Mouse (Mus musculus) ES-E14 (cell line): Measurements from ENCODE around the gene Lrrc55. TPM values are rescaled to one million over a fixed set of nuclear protein-coding genes. Genes with fewer than 3 reads are reported as not detected.
"Not testable (repeated sequence)": the region's sequence is repeated elsewhere in the genome, so short reads cannot be mapped to it uniquely, and the experiment has no call there.

ENCODE experiments used
- DNase-seq: peaks from one replicate; pipeline ENCODE4 v3.0.0-alpha.2; 2013; ENCODE audit warnings: low read depth, low spot score
- H3K27ac ChIP-seq: 2 replicates; pipeline ENCODE4 v1.5.1; 2012; ENCODE audit warnings: low read depth, mild to moderate bottlenecking, low read length, moderate library complexity, mixed read lengths; ENCODE audit not compliant: poor library complexity, insufficient read depth, severe bottlenecking
- H3K36me3 ChIP-seq: 2 replicates; pipeline ENCODE4 v1.6.1; 2012; ENCODE audit warnings: mild to moderate bottlenecking, low read length, moderate library complexity, mixed read lengths; ENCODE audit not compliant: control insufficient read depth, poor library complexity, insufficient read depth, severe bottlenecking
- H3K4me1 ChIP-seq, 2 experiments: fragments of 150-350 bp in 1 of 2; sonication (generic) in 1 of 2; 2 replicates each; pipeline ENCODE4 v1.6.1; 2012; ENCODE audit warnings: low read length in 2 of 2, mild to moderate bottlenecking in 1 of 2, mixed read lengths in 1 of 2; ENCODE audit not compliant: control insufficient read depth in 2 of 2, insufficient read depth in 2 of 2, poor library complexity in 1 of 2
- H3K4me3 ChIP-seq, 2 experiments: fragments of 150-350 bp in 1 of 2; sonication (generic) in 1 of 2; 2 replicates each; pipeline ENCODE4 v1.5.1; 2012; ENCODE audit warnings: low read length in 2 of 2, low read depth in 1 of 2, mild to moderate bottlenecking in 1 of 2, mixed read lengths in 1 of 2; ENCODE audit not compliant: insufficient read depth in 1 of 2, poor library complexity in 1 of 2, severe bottlenecking in 1 of 2
- H3K9ac ChIP-seq: 2 replicates; pipeline ENCODE4 v1.6.1; 2012; ENCODE audit warnings: low read depth, mild to moderate bottlenecking, low read length, mixed read lengths; ENCODE audit not compliant: poor library complexity, insufficient read depth, severe bottlenecking
- H3K9me3 ChIP-seq: fragments of 150-350 bp; sonication (generic); 2 replicates; pipeline ENCODE4 v1.6.1; 2012; ENCODE audit warnings: low read depth, mild to moderate bottlenecking, low read length; ENCODE audit not compliant: control insufficient read depth, insufficient read depth
- CHD2 ChIP-seq: IDR thresholded peaks from 2 replicates; pipeline ENCODE4 v1.6.1; 2014; ENCODE audit warnings: mild to moderate bottlenecking, low read depth, low read length, inconsistent platforms
- HCFC1 ChIP-seq: IDR thresholded peaks from 2 replicates; pipeline ENCODE4 v1.6.1; 2012; ENCODE audit warnings: low read length, inconsistent platforms, borderline replicate concordance; ENCODE audit not compliant: insufficient read depth
- MAFK ChIP-seq: IDR thresholded peaks from 2 replicates; pipeline ENCODE4 v1.6.1; 2014; ENCODE audit warnings: mild to moderate bottlenecking, low read depth, low read length, inconsistent platforms; ENCODE audit not compliant: insufficient read depth
- ZC3H11A ChIP-seq: IDR thresholded peaks from 2 replicates; pipeline ENCODE4 v1.6.1; 2012; ENCODE audit warnings: low read depth, mild to moderate bottlenecking, inconsistent platforms, low read length, borderline replicate concordance
- ZNF384 ChIP-seq: IDR thresholded peaks from 2 replicates; pipeline ENCODE4 v1.6.1; 2012; ENCODE audit warnings: low read depth, low read length, inconsistent platforms
- in situ Hi-C, 2 experiments: fragments of 600-800 bp; cut with MboI; formaldehyde crosslinking; loops; one replicate each; pipeline ENCODE4 v1.15.1; 2025; ENCODE audit warnings: low sequenced_read_pairs in 2 of 2, inconsistent platforms in 1 of 2; ENCODE audit not compliant: unreplicated experiment in 2 of 2
- total RNA-seq: library from RNA; depleted of rRNA; stranded (reverse); fragments of 300-350 nt; gene quantifications from 2 replicates; pipeline ENCODE4 v1.2.3, GENCODE M21; 2012; rRNA removed

Gene Lrrc55
- 0.05 and 0.36 TPM in 2 replicates for total RNA-seq

DNA sequence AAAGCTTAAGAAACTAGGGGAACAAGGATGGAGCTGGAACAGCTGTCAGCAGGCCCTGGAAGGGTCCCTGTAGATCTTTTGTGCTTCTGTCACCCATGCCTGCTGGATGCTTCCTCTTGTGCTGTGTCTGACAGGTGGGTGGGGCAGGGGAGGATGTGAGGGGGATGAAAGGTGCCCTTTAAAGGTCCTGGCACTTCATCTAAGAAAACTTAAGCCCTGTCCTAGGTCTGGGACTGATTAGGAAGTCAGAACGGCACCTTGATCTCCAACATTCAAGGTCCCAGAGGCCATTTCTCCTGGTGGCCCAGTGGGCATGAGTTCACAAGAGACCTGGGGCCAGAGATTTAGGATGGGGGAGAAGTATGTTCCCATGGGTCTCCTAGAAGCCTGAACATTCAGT is at the start of gene Lrrc55:
Gene Lrrc55, minus strand, starts transcription at position 297 of the 400 bp plus-strand sequence.
- Histone ChIP-seq H3K4me3 (no peak within 1 kb of the TSS), H3K9ac (no peak within 1 kb of the TSS), H3K36me3 (no peaks in the 10 kb centered on the region), H3K9me3 (no peaks in the 10 kb centered on the region), H3K4me1 (no peaks in the 10 kb centered on the region), H3K27ac (no peak within 1 kb of the TSS)
- in situ Hi-C loops: no loop called here
- TF ChIP-seq HCFC1 (no peak), MAFK (no peak), ZC3H11A (no peak), ZNF384 (no peak), CHD2 (no peak)
- no peak for DNase-seq

DNA sequence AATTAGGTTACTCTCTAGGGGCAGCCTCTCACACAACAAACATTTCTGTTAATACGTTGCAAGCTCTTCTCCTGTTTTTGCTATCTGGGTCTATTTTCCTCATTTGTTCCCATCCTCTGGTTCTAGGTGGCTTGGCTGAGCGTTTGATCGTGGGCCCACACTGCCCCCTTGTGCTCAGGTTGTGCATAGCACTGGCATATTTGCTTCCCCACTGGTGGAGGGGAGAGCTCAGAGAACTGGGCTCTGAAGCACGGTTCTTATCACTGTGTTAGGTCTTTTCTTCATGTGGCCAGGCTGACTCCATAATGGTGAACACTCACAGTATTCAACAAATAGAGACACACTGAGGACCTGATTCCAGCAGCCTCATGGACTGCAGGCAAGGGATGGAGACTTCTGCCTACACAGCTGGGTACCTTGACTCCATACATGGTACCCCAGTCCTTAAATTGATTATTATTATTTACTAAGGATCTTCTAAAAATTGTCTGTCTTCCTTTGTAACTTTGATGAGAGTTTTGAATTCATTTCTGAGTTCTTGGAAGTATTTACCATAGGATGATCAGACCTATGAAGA is 49.6 kb upstream of the Lrrc55 start:
- H3K9ac ChIP-seq: no peak overlapping the region
- peak; percentile 43 for DNase-seq
- no peak overlapping the region for H3K27ac ChIP-seq
- TF ChIP-seq CHD2: no peak
- no peak for TF ChIP-seq HCFC1
- no peak for TF ChIP-seq MAFK
- peak; percentile 85 for TF ChIP-seq ZC3H11A
- no peak for TF ChIP-seq ZNF384
- no peak overlapping the region for H3K4me3 ChIP-seq
- H3K9me3 ChIP-seq: no peaks in the 10 kb centered on the region
- in situ Hi-C loops: loop anchor here (5.0 to 10.0 kb wide), 3 partner anchors 122 to 318 kb away; no protein-coding TSS in a partner anchor
- H3K4me1 ChIP-seq: no peaks in the 10 kb centered on the region
- no peaks in the 10 kb centered on the region for H3K36me3 ChIP-seq

DNA sequence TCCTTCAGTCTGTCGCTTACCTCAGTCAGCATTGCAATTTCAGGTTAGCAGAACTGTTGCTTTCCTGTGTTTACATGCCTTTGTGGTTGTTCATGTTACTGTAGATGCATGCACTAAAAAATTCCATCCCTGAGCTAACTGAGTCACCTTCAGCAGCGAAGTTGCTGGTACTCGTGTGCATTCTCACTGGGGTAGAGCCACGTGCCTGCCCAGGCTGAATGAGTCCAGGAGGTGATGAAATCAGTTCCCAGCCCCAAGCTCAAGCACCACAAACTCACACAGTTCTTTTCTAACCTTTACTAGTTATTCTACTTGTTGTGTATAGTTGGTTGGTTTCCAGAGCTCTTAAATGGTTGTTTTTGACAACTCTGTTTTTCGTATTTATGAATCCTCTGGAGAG is 48.7 kb upstream of the Lrrc55 start:
- in situ Hi-C loops: loop anchor here (5.0 to 10.0 kb wide), 3 partner anchors 121 to 319 kb away; no protein-coding TSS in a partner anchor
- no peaks in the 10 kb centered on the region for H3K36me3 ChIP-seq
- no peak overlapping the region for H3K27ac ChIP-seq
- no peaks in the 10 kb centered on the region for H3K9me3 ChIP-seq
- no peak overlapping the region for H3K4me3 ChIP-seq
- no peaks in the 10 kb centered on the region for H3K4me1 ChIP-seq
- DNase-seq: no peak
- TF ChIP-seq ZC3H11A: no peak
- no peak for TF ChIP-seq CHD2
- no peak for TF ChIP-seq MAFK
- no peak for TF ChIP-seq ZNF384
- TF ChIP-seq HCFC1: no peak
- no peak overlapping the region for H3K9ac ChIP-seq

GRCm38 (mm10) chr2:85238068-85238667 is 41.2 kb upstream of the Lrrc55 start:
- Histone ChIP-seq H3K4me1 (no peaks in the 10 kb centered on the region), H3K9me3 (no peaks in the 10 kb centered on the region), H3K36me3 (no peaks in the 10 kb centered on the region), H3K4me3 (no peak overlapping the region), H3K9ac (no peak overlapping the region), H3K27ac (no peak overlapping the region)
- in situ Hi-C loops: no loop called here
- DNase-seq: no peak
- no peak for TF ChIP-seq ZC3H11A
- TF ChIP-seq CHD2: no peak
- TF ChIP-seq HCFC1: no peak
- TF ChIP-seq MAFK: no peak
- TF ChIP-seq ZNF384: no peak

DNA sequence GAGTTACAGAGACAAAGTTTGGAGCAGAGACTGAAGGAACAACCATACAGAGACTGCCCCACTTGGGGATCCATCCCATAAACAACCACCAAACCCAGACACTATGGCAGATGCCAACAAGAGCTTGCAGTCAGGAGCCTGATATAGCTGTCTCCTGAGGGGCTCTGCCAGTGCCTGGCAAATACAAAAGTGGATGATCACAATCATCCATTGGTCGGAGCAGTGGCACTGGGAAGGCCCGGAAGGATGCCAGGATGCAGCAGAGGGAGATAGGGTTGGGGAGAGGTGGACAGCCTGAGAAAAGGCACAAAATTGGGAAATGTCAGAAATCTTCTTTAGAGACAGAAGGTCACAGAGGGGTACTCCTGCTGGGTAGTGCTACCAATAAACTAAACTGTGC is 40.2 kb upstream of the Lrrc55 start:
- H3K9me3 ChIP-seq, H3K36me3 ChIP-seq, in situ Hi-C loops, H3K9ac ChIP-seq, DNase-seq, H3K4me1 ChIP-seq, H3K27ac ChIP-seq, H3K4me3 ChIP-seq: not testable (repeated sequence)
